ENCODE assay signal across 23 mouse cellular contexts in genomic region chr12:11454146-11454545, GRCm38 (mm10). TPM values are rescaled to one million over a fixed set of nuclear protein-coding genes. Genes with fewer than 3 reads are reported as not detected.
"Had no signal": no experiment of that assay in that cellular context is flagged by ENCODE, and none has a peak within 500 bp of the region (broad histone marks: within the 10 kb centered on the region; RNA-seq: fewer than 3 reads in every experiment).

No protein-coding gene starts in this region.

- H3K36me3 ChIP-seq: midbrain, embryonic 13.5 days; midbrain, embryonic 15.5 days; neural tube, embryonic 12.5 days; stomach, embryonic 15.5 days had no signal

- H3K27me3 ChIP-seq: midbrain, embryonic 13.5 days; midbrain, embryonic 15.5 days; neural tube, embryonic 12.5 days; stomach, embryonic 15.5 days had no signal

- ATAC-seq: midbrain, embryonic 13.5 days; midbrain, embryonic 15.5 days had no signal

- H3K4me3 ChIP-seq: midbrain, embryonic 13.5 days; midbrain, embryonic 15.5 days; neural tube, embryonic 12.5 days; stomach, embryonic 15.5 days had no signal

- H3K9me3 ChIP-seq: midbrain, embryonic 13.5 days; midbrain, embryonic 15.5 days; neural tube, embryonic 12.5 days; stomach, embryonic 15.5 days had no signal

- H3K9ac ChIP-seq: liver, embryonic 14.5 days; lung, embryonic 14.5 days; midbrain, embryonic 13.5 days; midbrain, embryonic 15.5 days; neural tube, embryonic 12.5 days; stomach, embryonic 15.5 days had no signal

- H3K27ac ChIP-seq: liver, embryonic 14.5 days; midbrain, embryonic 13.5 days; midbrain, embryonic 15.5 days; neural tube, embryonic 12.5 days; stomach, embryonic 15.5 days; stomach, postnatal 0 days had no signal

- H3K4me1 ChIP-seq: neural tube, embryonic 12.5 days had no signal

- DNase-seq: lung, adult 18-20 months; lung, embryonic 14.5 days; lung, postnatal 10 days; lung, postnatal 4 days; right cerebral cortex, postnatal 14 days; thymus, adult 2 months; thymus, postnatal 25 days; thymus, postnatal 4 days had no signal

- H3K4me2 ChIP-seq: lung, embryonic 14.5 days; midbrain, embryonic 11.5 days; midbrain, embryonic 13.5 days; midbrain, embryonic 15.5 days; neural tube, embryonic 12.5 days; stomach, embryonic 15.5 days had no signal

RNA-seq across cellular contexts. Expression of gene Rad51ap2, which starts 1.7 kb away (rescaled TPM):
- total RNA-seq: megakaryocyte, adult 5-6 weeks; megakaryocyte-erythroid progenitor cell, adult 5-6 weeks; monocyte, adult 5-6 weeks had no signal
- polyA plus RNA-seq: liver, embryonic 14.5 days; spleen, adult 2 months; thymus, adult 2 months; urinary bladder, adult 2 months had no signal

RNA-seq across cellular contexts. Expression of gene Vsnl1, which starts 17.7 kb away (rescaled TPM):
- total RNA-seq: megakaryocyte, adult 5-6 weeks; megakaryocyte-erythroid progenitor cell, adult 5-6 weeks; monocyte, adult 5-6 weeks; neutrophil, adult 5-6 weeks had no signal
- polyA plus RNA-seq: liver, embryonic 16.5 days; spleen, adult 2 months; testis, adult 2 months had no signal
